Mouse (Mus musculus): ENCODE data around the gene Gtf2ird1.

GRCm38 (mm10) chr5:134462731-134463130 is 6.2 kb upstream of the Gtf2ird1 start:
- no peak for TF ChIP-seq CTCF (conservative IDR thresholded peaks at IDR 0.05; ENCODE audit: insufficient read depth, insufficient read length, low read depth, low read length)
- TF ChIP-seq POLR2A (IDR thresholded peaks at IDR 0.05; ENCODE audit: low read depth, low read length) = no peak
